Mouse (Mus musculus) left cerebral cortex, postnatal 36 days (tissue): ENCODE results near the gene Zfp365. TPM values are rescaled to one million over a fixed set of nuclear protein-coding genes. Genes with fewer than 3 reads are reported as not detected.
A peak's percentile ranks its signal among the peaks of the same experiment; 100 is the strongest.

Experiments
- DNase-seq, 2 experiments: peaks; one replicate each; pipeline ENCODE4 v3.0.0; 2021 to 2022; ENCODE audit warnings: low spot score in 2 of 2, mixed read lengths in 1 of 2
- intact Hi-C: fragments of 180-260 bp; cut with DNase I; formaldehyde crosslinking; loops from one replicate; pipeline ENCODE4 v1.15.1; 2025
- total RNA-seq, 2 experiments: library from RNA; stranded (reverse); gene quantifications; 2 replicates each; pipeline ENCODE4 v1.2.3; 2021

The Zfp365 gene
- total RNA-seq, 2 experiments from 2014 or later: 454 to 507 TPM

DNA sequence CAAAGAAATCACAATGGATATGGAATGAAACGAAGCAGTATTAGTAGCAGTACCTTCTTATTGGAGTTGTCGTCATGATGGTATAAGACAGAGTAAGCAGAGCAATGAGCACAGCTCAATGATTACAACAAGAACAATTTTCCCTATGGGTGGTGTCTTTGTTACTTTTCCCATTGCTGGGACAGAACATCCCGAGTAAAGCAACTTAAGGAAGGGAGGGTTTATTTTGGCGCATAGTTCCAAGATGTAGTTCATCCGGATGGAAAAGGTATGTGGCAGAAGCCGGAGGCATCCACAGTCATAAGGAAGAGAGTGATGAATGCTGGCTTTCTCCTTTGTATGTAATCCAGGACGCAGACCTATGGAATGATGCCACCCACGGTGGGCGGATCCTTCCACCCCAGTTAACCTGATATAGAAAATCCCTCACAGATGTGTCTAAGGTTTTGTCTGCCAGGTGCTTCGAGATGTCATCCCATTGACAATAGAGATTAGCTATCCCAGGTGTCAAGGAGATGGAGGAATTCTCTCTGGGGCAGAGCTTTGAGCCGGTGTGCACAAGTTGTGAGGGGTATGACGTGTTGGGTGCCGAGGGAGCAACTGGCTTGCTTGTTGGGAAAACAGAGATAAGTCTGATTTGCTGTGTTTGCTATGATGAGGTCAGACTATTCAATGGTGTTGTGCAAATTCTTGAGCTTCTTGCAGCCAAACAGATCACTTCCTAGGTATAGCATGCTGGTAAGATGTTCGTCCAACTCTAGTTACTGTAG lies 55.5 kb downstream of the Zfp365 start:
- DNase-seq: no peak
- intact Hi-C loops: loop anchor here (5.0 kb wide), 1 partner anchor 320 kb away; the partner anchor contains the start of gene Egr2

GRCm38 (mm10) chr10:67855760-67856159 lies 56.7 kb downstream of the Zfp365 start:
- intact Hi-C loops: loop anchor here (5.0 kb wide), 1 partner anchor 318 kb away; the partner anchor contains the start of gene Egr2
- DNase-seq: no peak

DNA sequence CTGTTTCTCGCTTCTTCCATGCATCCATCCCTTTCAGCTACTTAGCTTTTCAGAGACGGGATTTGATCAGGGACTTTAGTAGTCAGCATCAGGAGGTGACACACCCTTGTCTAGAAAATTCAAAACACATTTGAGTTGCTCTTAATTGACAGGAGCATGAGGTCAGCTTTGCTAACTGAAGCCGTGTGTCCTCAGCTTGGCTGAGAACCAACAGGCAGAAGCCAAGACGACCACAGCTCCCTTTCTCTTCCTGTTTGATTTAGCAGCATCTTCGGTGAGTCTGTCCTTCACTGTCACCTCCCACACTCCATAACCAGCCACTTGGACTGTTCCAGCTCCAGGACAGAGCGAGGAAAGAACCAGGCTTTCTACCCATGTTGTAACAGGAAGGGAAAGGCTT lies 60.1 kb downstream of the Zfp365 start:
- intact Hi-C loops: loop anchor here (5.0 kb wide), 1 partner anchor 125 kb away; no protein-coding TSS in a partner anchor
- no peak for DNase-seq

DNA sequence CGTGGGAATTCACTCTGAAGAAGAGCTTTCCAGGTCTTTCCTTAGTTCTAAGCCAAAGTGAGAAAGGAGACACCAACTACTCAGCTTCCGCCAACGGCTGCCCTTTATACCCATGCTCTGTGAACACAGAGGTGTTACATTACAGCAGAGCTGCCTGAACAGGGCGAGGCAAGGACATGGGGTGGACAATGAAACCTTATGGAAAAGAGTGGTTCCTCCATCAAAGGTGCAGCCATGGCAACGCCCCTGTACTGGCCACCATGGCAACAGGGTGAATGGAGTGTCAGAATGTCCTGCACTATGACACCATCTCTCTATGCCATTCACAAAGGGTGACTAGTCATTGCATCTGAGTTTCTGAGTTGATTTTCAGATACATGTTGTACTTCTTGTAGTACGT lies 61.4 kb downstream of the Zfp365 start:
- no peak for DNase-seq
- intact Hi-C loops: loop anchor here (5.0 kb wide), 1 partner anchor 124 kb away; no protein-coding TSS in a partner anchor

DNA sequence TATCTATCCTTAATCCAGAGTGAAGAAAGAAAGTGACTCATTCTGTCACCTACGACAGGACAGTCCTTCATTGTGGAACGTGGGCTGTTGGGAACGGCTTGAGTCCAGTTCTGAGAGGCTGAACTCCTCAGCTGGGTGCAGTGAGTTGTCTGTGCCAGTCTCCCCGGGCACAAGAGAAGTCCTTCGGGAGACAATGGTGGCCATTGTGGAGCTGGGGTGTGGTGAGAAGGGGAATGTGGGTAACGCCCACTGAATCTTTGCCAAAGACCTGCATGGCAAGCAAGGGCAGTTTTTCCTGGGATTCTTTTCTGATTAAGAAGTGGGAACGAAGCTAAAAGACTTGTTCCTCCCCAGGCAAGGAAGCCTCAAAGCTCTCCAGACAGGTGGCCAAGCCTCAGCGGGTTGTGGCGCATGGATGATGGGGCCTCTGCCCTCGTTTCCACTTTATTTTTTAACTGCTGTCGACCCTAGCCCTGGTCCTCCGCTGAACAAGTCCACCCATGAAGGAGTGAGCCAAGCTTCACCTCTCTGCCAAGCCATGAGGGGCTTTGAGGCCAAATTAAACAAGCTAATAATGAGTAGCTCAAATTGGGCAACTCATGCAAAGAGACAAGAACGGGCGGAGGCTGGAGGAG lies 66.3 kb downstream of the Zfp365 start:
- no peak for DNase-seq

DNA sequence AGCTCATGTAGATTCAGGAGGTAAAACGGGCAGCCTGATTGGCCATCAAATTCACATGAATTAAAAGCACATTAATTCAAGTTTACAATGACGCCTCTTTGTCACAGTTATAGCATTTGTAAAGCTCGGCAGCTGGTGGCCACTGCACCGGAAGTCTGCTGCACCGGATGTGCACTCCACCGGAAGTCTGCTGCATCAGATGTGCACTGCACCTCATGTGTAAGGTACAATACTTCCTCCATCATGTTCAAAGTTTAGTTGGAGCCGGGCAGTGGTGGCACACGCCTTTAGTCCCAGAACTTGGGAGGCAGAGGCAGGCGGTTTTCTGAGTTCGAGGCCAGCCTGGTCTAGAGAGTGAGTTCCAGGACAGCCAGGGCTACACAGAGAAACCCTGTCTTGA lies 70.9 kb downstream of the Zfp365 start:
- intact Hi-C loops: no loop called here
- no peak for DNase-seq

More for the DNA sequence above, 66.3 kb downstream of the Zfp365 start:
- intact Hi-C loops: no loop called here

GRCm38 (mm10) chr10:67840735-67841134 lies 71.7 kb downstream of the Zfp365 start:
- no peak for DNase-seq
- intact Hi-C loops: no loop called here

DNA sequence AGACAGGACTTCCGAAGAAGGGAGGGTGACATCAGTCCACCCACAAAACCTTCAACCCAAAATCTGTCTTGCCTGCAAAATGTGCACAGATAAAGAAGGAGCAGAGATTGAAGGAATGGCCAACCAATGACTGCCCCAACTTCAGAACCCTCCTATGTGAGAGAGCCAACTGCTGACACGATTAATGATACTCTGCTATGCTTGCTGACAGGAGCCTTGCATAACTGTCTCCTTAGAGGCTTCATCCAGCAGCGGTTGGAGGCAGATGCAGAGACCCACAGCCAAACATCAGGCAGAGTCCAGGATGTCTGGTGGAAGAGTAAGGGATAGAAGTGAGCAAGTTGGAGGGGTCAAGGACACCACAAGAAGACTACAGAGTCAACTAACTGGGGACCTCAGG lies 73.3 kb downstream of the Zfp365 start:
- intact Hi-C loops: no loop called here
- DNase-seq: no peak

DNA sequence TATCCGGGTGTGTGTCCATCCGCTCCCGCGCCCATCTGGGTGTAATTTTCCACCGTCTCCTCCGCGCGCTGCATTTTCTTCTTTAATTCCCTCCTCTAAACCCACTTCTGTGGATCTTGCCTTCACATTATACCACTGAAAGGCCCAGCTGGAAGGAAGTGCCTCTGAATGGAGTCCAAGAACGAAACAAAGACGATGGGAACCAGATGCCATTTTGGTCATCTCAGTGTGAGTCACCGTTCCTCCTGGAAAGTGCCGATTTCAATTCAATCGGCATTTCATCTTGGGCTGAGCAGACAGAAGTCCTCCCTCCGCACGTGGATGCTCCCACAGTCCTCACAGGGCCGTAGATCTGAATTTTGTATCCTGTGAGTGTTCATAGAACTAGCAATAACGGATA lies 76.0 kb downstream of the Zfp365 start:
- DNase-seq: peak in 1 of 2 experiments; percentile 21
- intact Hi-C loops: no loop called here

Other genes with a start within 250 kb of the Zfp365 start
- gene Rtkn2, start 66.9 kb upstream of the Zfp365 start, total RNA-seq: 1 to 10 TPM; 5.5 to 5.9 TPM